Mouse (Mus musculus) megakaryocyte, embryonic 14.5 days (primary cell): ENCODE measurements around the gene Tns3. TPM values are rescaled to one million over a fixed set of nuclear protein-coding genes. Genes with fewer than 3 reads are reported as not detected.

Source experiments
- H3K27me3 ChIP-seq: replicated peaks from 2 replicates; pipeline ENCODE3; 2012; ENCODE audit warnings: inconsistent platforms
- H3K36me3 ChIP-seq: replicated peaks from 2 replicates; pipeline ENCODE3; 2012; ENCODE audit warnings: low read length, inconsistent platforms, mixed read lengths
- H3K4me1 ChIP-seq: 2 replicates; pipeline ENCODE4 v1.6.1; 2012; ENCODE audit warnings: inconsistent platforms
- H3K4me3 ChIP-seq: replicated peaks from 2 replicates; pipeline ENCODE3; 2012; ENCODE audit warnings: moderate library complexity, mild to moderate bottlenecking, inconsistent platforms
- H3K9me3 ChIP-seq: 2 replicates; pipeline ENCODE4 v1.6.1; 2012; ENCODE audit warnings: inconsistent platforms
- FLI1 ChIP-seq: IDR thresholded peaks from 2 replicates; pipeline ENCODE4 v1.6.1; 2012; ENCODE audit warnings: low read length, inconsistent platforms, mixed read lengths
- GATA1 ChIP-seq: IDR thresholded peaks from 3 replicates; pipeline ENCODE4 v1.6.1; 2012; ENCODE audit warnings: mixed read lengths, low read length, inconsistent platforms, borderline replicate concordance
- polyA plus RNA-seq: library from polyadenylated mRNA; stranded (reverse); fragments of >175 nt; gene quantifications from 2 replicates; pipeline ENCODE4 v1.2.3, GENCODE M21; 2012; ENCODE audit warnings: low replicate concordance; ENCODE audit not compliant: insufficient read depth

Tns3 gene
- polyA plus RNA-seq, 1 experiment, result 1.7 TPM

- H3K36me3 ChIP-seq, result no peaks in the 10 kb centered on the region
- H3K27me3 ChIP-seq, result no peaks in the 10 kb centered on the region
- H3K4me3 ChIP-seq, result no peak overlapping the region
- H3K9me3 ChIP-seq, result no peaks in the 10 kb centered on the region
- TF ChIP-seq FLI1 (no peak), GATA1 (no peak)
- H3K4me1 ChIP-seq, result no peaks in the 10 kb centered on the region; the same call in 1 of the 2 replicates
These were observed 57.2 kb downstream of the Tns3 start for GRCm38 (mm10) chr11:8607123-8607522.

DNA sequence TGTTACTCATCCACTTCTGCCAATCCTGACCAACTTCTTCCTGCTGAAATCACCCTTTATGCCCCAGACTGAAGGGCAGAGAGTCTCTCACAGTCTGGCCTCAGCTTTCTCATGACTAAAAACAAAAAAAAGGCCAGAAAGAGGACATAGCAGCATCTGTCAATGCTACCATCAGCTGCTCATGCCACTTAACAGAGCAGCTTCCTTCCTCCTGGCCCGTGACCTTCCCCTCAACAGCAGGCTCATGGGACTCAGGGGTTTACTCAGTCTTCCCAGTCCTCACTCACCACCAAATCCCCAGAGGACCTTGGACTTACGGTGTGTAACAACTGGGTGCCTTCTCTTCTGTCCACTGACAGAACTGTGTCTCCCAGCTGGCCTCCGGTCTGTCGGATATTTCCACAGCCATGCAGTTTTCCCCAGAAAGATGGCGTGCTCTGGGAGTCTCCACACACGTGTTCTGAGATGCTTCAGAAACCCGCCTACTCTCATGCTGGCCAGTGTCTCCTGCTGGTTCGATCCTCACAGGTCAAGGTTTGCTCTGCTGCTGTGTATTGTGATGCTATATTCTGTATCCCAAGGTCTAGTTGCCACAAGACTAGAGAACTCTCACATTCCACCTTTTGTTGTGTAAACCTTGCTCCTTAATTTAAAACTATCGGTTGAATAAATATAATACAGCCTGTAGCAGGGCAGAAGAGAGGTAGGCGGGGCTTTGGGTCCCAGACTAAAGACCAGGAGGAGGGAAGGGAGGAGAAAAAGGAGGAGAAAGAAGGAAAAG, 59.4 kb downstream of the Tns3 start:
- Histone ChIP-seq H3K4me1 (peaks cover 8% of the 10 kb centered on the region), H3K4me3 (no peak overlapping the region)
- no peak for TF ChIP-seq FLI1
- no peak for TF ChIP-seq GATA1

GRCm38 (mm10) chr11:8602606-8603005, 61.7 kb downstream of the Tns3 start:
- no peak for TF ChIP-seq FLI1
- H3K4me1 ChIP-seq, result peaks cover 8% of the 10 kb centered on the region
- no peaks in the 10 kb centered on the region for H3K36me3 ChIP-seq
- H3K4me3 ChIP-seq, result no peak overlapping the region
- no peaks in the 10 kb centered on the region for H3K9me3 ChIP-seq
- H3K27me3 ChIP-seq, result no peaks in the 10 kb centered on the region

More for the DNA sequence above, 59.4 kb downstream of the Tns3 start:
- H3K9me3 ChIP-seq, result no peaks in the 10 kb centered on the region
- no peaks in the 10 kb centered on the region for H3K36me3 ChIP-seq
- H3K27me3 ChIP-seq, result no peaks in the 10 kb centered on the region

- Histone ChIP-seq H3K27me3 (no peaks in the 10 kb centered on the region), H3K4me1 (peaks cover 8% of the 10 kb centered on the region), H3K4me3 (no peak overlapping the region), H3K36me3 (no peaks in the 10 kb centered on the region), H3K9me3 (no peaks in the 10 kb centered on the region)
- TF ChIP-seq FLI1, result no peak
- TF ChIP-seq GATA1, result no peak
These were observed 62.9 kb downstream of the Tns3 start for GRCm38 (mm10) chr11:8601411-8601821.

- no peaks in the 10 kb centered on the region for H3K36me3 ChIP-seq
- H3K4me1 ChIP-seq, result peaks cover 3% of the 10 kb centered on the region; the same call in 1 of the 2 replicates
- TF ChIP-seq FLI1, result no peak
- TF ChIP-seq GATA1, result no peak
- no peak overlapping the region for H3K4me3 ChIP-seq
- no peaks in the 10 kb centered on the region for H3K27me3 ChIP-seq
- H3K9me3 ChIP-seq, result no peaks in the 10 kb centered on the region
These were observed 68.7 kb downstream of the Tns3 start for GRCm38 (mm10) chr11:8595642-8596041.

DNA sequence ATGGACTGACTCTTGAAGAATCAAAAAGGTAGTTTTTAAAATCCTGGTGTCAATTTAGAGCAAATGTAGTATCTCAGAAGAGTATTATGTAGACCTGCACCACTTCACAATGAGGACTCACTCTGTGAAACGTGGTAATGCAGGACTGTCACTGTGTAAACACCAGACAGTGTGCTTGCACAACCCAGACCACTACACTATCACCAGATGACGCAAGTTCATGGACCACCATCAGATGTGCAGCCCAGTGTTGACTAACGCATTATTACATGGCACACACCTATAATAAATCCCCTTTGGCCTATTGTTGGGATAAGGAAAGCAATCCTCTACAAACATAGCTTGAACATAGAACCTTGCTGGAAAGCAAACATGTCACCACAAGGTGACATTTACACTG, 71.2 kb downstream of the Tns3 start:
- no peak for TF ChIP-seq GATA1
- no peak for TF ChIP-seq FLI1
- Histone ChIP-seq H3K4me1 (peaks cover 4% of the 10 kb centered on the region; the same call in 1 of the 2 replicates), H3K4me3 (no peak overlapping the region), H3K36me3 (no peaks in the 10 kb centered on the region), H3K27me3 (no peaks in the 10 kb centered on the region), H3K9me3 (no peaks in the 10 kb centered on the region)

GRCm38 (mm10) chr11:8591271-8591670, 73.1 kb downstream of the Tns3 start:
- no peaks in the 10 kb centered on the region for H3K36me3 ChIP-seq
- H3K9me3 ChIP-seq, result no peaks in the 10 kb centered on the region
- H3K27me3 ChIP-seq, result no peaks in the 10 kb centered on the region
- TF ChIP-seq FLI1 (no peak), GATA1 (no peak)
- no peak overlapping the region for H3K4me3 ChIP-seq
- peaks cover 4% of the 10 kb centered on the region; the same call in 1 of the 2 replicates for H3K4me1 ChIP-seq

DNA sequence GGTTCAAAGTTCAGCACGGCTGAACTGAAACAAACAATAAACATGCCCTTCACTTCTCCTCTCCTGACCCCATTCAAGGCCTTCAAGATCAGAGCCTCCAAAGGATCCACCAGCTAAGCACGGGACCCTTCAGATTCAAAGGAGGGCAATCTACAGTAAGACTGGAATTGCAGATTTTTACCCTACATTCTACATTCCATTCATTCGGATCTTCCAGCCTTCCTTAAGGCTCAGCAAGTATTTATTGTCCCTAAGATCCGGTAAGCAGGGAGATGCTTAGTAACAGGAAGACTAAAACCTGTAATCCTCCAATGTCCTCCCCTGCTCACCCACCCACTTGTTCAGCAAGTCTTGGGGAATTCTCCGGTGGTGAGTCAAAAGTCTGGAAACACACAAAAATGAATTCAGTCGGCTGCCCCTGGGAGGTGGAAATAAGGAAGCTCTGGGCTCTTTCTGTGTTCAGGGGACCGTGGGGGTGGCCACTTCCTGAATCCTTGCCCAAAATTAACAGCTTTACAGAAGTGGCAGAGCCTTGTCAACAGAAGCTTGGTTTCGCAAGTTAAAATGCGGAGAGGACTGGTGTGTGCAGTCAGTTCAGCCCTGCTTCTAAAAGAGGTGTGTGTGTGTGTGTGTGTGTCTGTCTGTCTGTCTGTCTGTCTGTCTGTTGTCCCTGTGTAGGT, 75.0 kb downstream of the Tns3 start:
- TF ChIP-seq FLI1 (no peak), GATA1 (no peak)
- Histone ChIP-seq H3K36me3 (no peaks in the 10 kb centered on the region), H3K4me3 (no peak overlapping the region), H3K9me3 (no peaks in the 10 kb centered on the region), H3K4me1 (peaks cover 4% of the 10 kb centered on the region; the same call in 1 of the 2 replicates), H3K27me3 (no peaks in the 10 kb centered on the region)

DNA sequence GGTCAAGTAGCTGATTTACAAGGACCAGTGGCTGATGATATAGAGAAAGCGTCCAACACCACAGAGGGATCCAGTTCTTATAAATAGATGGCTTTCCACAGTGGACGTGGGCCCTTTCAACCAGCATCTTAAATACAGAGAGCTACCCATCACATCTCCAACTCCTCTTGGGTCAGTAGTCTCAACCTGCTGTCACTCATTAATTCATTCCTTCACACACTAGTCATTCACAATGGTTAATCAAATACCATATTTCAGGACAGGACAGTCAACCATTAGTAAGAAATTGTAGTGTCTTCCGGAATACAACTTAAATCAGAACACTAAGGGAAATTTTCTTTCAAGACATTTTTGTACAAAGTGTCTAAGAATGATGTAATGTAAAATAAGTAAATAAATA, 76.4 kb downstream of the Tns3 start:
- Histone ChIP-seq H3K4me1 (peaks cover 4% of the 10 kb centered on the region; the same call in 1 of the 2 replicates), H3K4me3 (no peak overlapping the region), H3K9me3 (no peaks in the 10 kb centered on the region), H3K36me3 (no peaks in the 10 kb centered on the region), H3K27me3 (no peaks in the 10 kb centered on the region)
- no peak for TF ChIP-seq FLI1
- no peak for TF ChIP-seq GATA1
